8 mouse cellular contexts compared by ENCODE assay signal in the genomic region with DNA sequence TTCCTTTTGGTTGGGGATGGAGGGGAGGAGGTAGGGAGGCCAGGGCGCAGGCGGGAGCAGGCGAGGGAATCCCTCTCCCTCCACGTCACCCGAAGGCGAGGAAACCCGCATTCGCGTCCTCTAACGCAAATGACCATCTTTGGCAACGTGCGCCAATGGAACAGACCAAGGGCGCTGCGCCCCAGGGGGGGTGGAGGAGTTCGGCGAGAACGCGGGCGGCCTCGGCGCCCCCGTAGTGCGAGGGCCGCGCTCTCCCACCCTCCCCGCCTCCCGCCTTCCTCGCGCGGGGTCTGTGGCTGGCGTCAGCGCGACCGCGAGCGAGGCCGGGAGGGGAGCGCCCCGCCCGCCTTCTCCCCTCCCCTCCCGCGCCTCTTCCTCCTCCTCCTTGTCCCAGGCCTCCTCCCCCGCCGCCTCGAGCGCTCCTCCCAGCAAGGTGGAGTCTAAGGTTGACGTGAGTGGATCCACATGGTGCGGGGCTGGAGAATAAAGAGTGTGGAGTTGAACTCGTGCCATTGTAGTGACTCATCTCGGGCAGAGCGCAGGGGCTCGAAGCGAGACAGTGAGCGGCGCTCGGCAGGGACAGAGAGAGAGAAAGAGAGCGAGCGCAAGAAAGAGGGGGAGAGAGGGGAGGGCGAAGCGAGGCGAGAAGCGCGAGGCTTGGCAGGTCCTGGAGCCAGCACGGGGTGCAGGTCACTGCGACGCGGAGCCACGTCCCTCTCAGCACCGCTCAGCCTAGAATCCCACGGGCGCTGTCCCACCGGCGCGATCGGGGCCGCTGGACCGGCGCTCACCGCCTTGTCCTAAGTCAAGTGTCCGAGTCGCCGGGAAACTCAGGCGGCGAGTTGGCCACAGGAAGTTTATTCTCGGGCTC. TPM values are rescaled to one million over a fixed set of nuclear protein-coding genes. Genes with fewer than 3 reads are reported as not detected.
DNase-seq lines count a peak whose midpoint lies in the region; ATAC-seq and TF ChIP-seq lines count a peak whose summit lies in the region.

A gene (plus strand): TSS at position 466 of the 871 bp plus-strand sequence.

- peak; percentile 100 for DNase-seq in Patski (ENCODE audit: low read depth, low spot score)
- peak; percentile 95 to 98 for DNase-seq in cerebellum, postnatal 10 days
- DNase-seq in frontal cortex, postnatal 25 days (ENCODE audit: low spot score in 2 of 2) = peak; percentile 79 to 87
- DNase-seq in layer of hippocampus, postnatal 25 days (ENCODE audit: extremely low spot score in 1 of 2, low spot score in 1 of 2) = peak; percentile 75 to 90
- DNase-seq in lung, postnatal 14 days = peak; percentile 96
- DNase-seq in ovary, postnatal 36 days (ENCODE audit: low spot score) = peak; percentile 96
- DNase-seq in thymus, postnatal 25 days = peak; percentile 78

- no peaks in the 10 kb centered on the region for H3K36me3 ChIP-seq in hindbrain, embryonic 13.5 days

- H3K4me1 ChIP-seq in hindbrain, embryonic 13.5 days (replicated peaks) = peaks cover 38% of the 10 kb centered on the region

- H3K4me3 ChIP-seq in hindbrain, embryonic 13.5 days = peak within 1 kb of the TSS; percentile 59

- peak within 1 kb of the TSS; percentile 75 for H3K9ac ChIP-seq in hindbrain, embryonic 13.5 days

- WGBS in hindbrain, embryonic 13.5 days = under 1% methylated on average over 74 of the region's 85 CpGs

- H3K9me3 ChIP-seq in hindbrain, embryonic 13.5 days = no peaks in the 10 kb centered on the region

- peak within 1 kb of the TSS; percentile 96 for H3K4me2 ChIP-seq in hindbrain, embryonic 13.5 days

- in situ Hi-C loops in Patski (cut with MboI; ENCODE audit: low pct_unique_long_range_greater_than_20kb) = loop anchor here (5.0 kb wide), 2 partner anchors 93 to 438 kb away; a partner anchor contains a TSS

- no peak for TF ChIP-seq CTCF in Patski (IDR thresholded peaks at IDR 0.05)

- peak; percentile 88 for ATAC-seq in Patski
- ATAC-seq in hindbrain, embryonic 13.5 days (ENCODE audit: low FRiP score) = peak; percentile 88

- CTCF ChIA-PET in Patski (lab: Charles Lee) = no interaction called here

- no peaks in the 10 kb centered on the region for H3K27me3 ChIP-seq in Patski
- H3K27me3 ChIP-seq in hindbrain, embryonic 13.5 days = peaks cover 81% of the 10 kb centered on the region

- H3K27ac ChIP-seq in hindbrain, embryonic 13.5 days = peak within 1 kb of the TSS; percentile 83

- POLR2A ChIA-PET in Patski (lab: Charles Lee) = interaction anchor here (0.6 to 3.9 kb wide), 12 partner anchors 16 to 568 kb away, joined by 3 to 16 read pairs (median 4); a partner anchor contains a TSS

RNA-seq across cellular contexts. Expression of the gene that starts here (rescaled TPM):
- polyA plus RNA-seq in Patski (2021) = 97.3 TPM
- 0.36 and 0.40 TPM in 2 replicates for polyA plus RNA-seq in hindbrain, embryonic 13.5 days (2015; fragmentation: Nextera tagmentation; extraction: Ambion mirVana)
- 10 to 100 TPM; 47.6 to 48.4 TPM for total RNA-seq in layer of hippocampus, postnatal 25 days (2021)

Comparison
In these comparisons a context has a peak if more than half of its experiments do, and no peak if none do; other contexts are left out.
1. Peak in every context shown above with its lines: DNase-seq, ATAC-seq, H3K4me3 ChIP-seq and H3K27ac ChIP-seq.
2. RNA of the gene that starts here (polyA plus RNA-seq): 97.3 TPM in Patski (single experiment); 0.36 to 0.40 TPM in hindbrain, embryonic 13.5 days; every median in the first group is over 10 times any median in the second.
3. Peak in ATAC-seq, H3K4me3 ChIP-seq, H3K27ac ChIP-seq, H3K9ac ChIP-seq and H3K4me2 ChIP-seq in hindbrain, embryonic 13.5 days; RNA of the gene not detected or under 1 TPM.